Mouse (Mus musculus): ENCODE measurements around the gene Farsb.

DNA sequence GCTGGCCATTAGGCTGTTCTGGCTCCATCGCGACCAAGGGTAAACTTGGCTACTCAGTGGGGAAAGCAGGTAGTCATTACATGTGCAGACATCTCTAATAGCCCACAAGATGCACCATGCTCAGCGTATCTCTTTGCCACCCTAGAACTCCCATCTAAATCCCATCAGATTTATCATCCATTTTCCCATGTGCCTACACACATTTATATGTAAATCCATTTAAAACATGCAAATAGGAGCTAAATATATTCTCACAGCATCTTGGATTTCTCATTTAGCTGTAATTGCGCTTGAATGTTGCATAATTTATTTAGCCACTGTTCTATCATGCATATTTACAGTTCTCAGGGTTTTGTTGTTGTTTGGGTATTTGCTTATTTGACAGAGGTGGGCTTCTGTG, 107.7 kb downstream of the Farsb start:
- TF ChIP-seq POLR2A (IDR thresholded peaks at IDR 0.05; ENCODE audit: low read depth, low read length) (no peak), CTCF (IDR thresholded peaks at IDR 0.05; ENCODE audit: extremely low read depth, insufficient read length, insufficient replicate concordance, low read depth, low read length) (no peak)
